Mouse (Mus musculus) embryo, embryonic 10.5 days (tissue): ENCODE measurements around the gene Cfap300.

Experiments
- DNase-seq: peaks from one replicate; pipeline ENCODE4 v3.0.0-alpha.2; 2015; ENCODE audit warnings: low spot score

Cfap300 gene

DNA sequence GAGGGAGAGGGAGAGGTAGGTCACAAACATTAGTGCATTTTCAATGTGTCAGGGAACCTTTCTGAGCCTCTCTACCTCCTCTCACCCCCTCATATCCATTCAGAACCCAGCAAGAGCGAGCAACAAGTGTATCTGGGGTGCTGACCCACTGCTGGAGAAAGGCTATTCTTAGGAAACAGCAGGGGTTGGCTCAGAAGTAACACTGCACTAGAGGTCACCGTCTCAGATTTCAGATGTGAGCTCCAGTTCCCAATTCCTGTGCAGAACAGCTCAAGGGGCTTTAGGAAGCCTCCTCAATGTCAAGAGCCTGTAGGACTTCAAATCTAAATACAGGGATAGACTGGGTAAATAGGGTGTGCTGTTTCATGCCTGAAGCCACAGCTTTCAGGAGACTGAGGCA, 59.0 kb downstream of the Cfap300 start:
- peak; percentile 35 for DNase-seq

- DNase-seq = no peak
Observed at GRCm38 (mm10) chr9:7980162-7980561, 62.5 kb downstream of the Cfap300 start.

DNA sequence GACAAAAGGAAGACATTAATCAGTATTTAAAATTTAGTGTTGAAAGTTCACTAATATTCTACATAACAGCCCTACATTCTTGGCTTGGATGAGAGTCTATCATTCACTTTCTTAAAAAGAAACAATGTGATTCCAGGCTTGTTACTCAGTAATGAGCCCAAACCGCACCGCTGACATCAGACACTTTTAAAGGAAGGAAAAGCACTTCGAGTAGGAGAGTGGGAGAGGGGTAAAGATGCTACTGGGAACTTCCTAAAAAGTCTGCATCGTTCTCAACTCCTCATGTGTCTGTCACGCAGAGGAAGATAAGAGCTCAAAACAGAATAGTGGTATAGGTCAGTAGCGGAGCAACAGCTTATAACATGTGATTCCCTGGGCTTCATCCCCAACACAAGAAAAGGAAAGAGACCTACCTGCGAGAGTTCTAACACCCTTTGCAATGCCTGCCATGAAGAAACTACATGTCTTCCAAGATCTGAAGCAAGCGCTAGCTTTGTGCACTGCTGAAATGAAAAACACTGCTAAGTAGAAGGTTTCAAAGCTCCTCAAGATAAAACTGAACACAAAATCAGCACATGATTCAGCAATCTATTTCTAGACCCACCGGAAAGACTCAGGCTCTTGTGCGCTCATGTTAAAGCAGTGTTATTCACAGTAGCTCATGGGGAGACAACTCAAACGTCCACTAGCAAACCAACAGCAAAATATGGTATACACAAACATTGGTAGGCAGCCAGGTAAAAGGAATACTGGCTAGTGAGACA, 63.3 kb downstream of the Cfap300 start:
- no peak for DNase-seq

GRCm38 (mm10) chr9:7978502-7978901, 64.1 kb downstream of the Cfap300 start:
- no peak for DNase-seq

DNA sequence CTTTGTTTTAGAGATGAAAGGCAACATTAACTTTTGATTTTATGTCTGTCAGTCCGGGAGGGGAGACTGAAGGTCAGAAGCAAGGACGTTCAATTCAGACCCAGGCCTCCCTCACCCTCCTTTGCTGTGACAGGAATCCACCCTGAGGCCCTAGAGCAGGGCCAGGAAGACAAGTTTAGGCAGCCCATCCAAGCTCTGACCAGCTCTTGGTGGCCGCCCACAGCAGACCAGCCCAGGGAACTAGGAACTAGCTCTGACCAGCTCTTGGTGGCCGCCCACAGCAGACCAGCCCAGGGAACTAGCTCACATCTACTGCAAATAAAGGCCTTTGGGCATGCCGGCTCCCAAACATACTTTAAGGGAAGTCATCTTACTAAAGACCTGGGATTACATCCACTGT, 65.0 kb downstream of the Cfap300 start:
- DNase-seq = no peak

DNA sequence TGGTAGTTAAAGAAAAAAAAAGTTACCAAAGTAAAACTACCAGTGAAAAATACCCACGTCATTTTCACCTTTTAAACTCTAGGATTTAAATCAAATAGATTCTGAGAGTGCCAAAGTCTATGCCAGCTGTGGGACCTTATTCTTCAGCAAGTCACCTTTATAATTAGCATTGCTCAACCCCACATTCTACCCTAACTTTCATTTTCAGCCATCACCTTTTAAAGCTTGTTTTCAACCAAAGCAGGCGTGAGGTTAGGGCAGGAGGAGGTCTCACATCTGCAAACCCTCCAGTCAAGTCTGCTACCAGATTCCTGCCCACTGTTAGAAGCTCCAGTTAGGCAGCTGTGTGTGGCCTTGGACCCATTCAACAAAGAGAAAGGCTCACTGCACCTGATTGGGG, 70.6 kb downstream of the Cfap300 start:
- no peak for DNase-seq
